Mouse (Mus musculus) hindbrain, embryonic 14.5 days (tissue): ENCODE results near the gene Ube4a. TPM values are rescaled to one million over a fixed set of nuclear protein-coding genes. Genes with fewer than 3 reads are reported as not detected.

ENCODE experiments used
- ATAC-seq: fragments of 200-750 bp; cut with Nextera tagmentation; 2 replicates; pipeline ENCODE4 v1.8.0; 2017; ENCODE audit warnings: moderate number of reproducible peaks, mild to moderate bottlenecking, moderate TSS enrichment, moderate library complexity; ENCODE audit not compliant: low FRiP score
- DNase-seq: peaks from one replicate; pipeline ENCODE4 v3.0.0-alpha.2; 2015; ENCODE audit warnings: low spot score
- H3K27ac ChIP-seq: fragments of 300-500 bp; sonication (generic); 2 replicates; pipeline ENCODE4 v1.5.1; 2014; ENCODE audit warnings: mild to moderate bottlenecking, moderate library complexity
- H3K27me3 ChIP-seq: fragments of 300-500 bp; sonication (generic); 2 replicates; pipeline ENCODE4 v1.6.1; 2014; ENCODE audit warnings: mild to moderate bottlenecking, low read length, mixed read lengths; ENCODE audit not compliant: control insufficient read depth, insufficient read depth
- H3K36me3 ChIP-seq: fragments of 300-500 bp; sonication (generic); replicated peaks from 2 replicates; pipeline ENCODE4 v1.6.1; 2014; ENCODE audit not compliant: control insufficient read depth, insufficient read depth
- H3K4me1 ChIP-seq: fragments of 300-500 bp; sonication (generic); replicated peaks from 2 replicates; pipeline ENCODE4 v1.6.1; 2014; ENCODE audit warnings: antibody characterized with exemption, low read length, mixed read lengths; ENCODE audit not compliant: control insufficient read depth, insufficient read depth
- H3K4me2 ChIP-seq: fragments of 300-500 bp; sonication (generic); replicated peaks from 2 replicates; pipeline ENCODE4 v1.6.1; 2014; ENCODE audit warnings: mild to moderate bottlenecking, moderate library complexity
- H3K4me3 ChIP-seq: fragments of 300-500 bp; sonication (generic); replicated peaks from 2 replicates; pipeline ENCODE4 v1.5.1; 2014; ENCODE audit warnings: mild to moderate bottlenecking, low read length
- H3K9ac ChIP-seq: fragments of 300-500 bp; sonication (generic); 2 replicates; pipeline ENCODE4 v1.6.1; 2014
- H3K9me3 ChIP-seq: fragments of 300-500 bp; sonication (generic); 2 replicates; pipeline ENCODE4 v1.6.1; 2016; ENCODE audit warnings: low read length; ENCODE audit not compliant: control insufficient read depth
- WGBS: fragments of 180-500 bp; shearing (Covaris S2); extraction: QIAGEN DNeasy Blood & Tissue Kit; methylation state at CpG from one replicate; pipeline ENCODE4 v1.1.7; 2014; 5-methylcytosine and 5-hydroxymethylcytosine counted together
- polyA plus RNA-seq: library from polyadenylated mRNA; unstranded; fragments of >200 nt; fragmentation: Nextera tagmentation; extraction: Ambion mirVana; gene quantifications from 2 replicates; pipeline ENCODE4 v1.2.1, GENCODE M21; 2014

Ube4a gene
- polyA plus RNA-seq = 46.0 and 50.2 TPM in 2 replicates

DNA sequence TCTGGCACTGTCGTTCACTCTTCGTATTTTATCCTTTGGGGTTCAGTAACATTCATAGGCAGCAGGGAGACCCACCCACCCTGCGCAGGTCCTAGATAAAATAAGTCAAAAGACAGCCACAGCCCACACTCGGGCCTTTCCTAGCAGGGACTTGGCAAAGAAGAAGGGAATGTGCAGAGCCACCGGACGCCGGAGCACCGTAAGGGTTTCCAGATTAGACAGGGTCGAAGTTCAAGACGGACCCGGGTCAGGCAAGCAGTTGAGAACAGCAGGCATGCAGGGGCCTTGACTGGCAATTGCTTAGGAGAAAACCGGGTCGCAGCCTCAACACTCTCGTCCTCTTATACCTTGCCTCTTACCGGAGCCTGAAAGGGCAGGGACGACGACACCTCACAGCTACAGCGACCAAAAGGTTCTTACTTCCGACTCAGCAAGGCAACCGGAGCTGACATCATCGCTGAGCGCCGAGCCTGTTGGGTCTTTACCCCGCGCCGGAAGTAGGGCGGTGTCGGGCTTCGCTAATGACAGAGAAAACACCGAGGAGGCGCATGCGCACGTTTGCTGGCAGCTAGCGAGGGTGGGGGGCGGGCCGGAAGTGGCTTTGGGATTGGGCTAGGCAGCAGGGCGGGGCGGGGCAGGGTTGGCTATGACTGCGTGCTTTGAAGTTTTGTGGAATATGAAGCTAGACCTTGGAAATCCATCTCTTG lies at the start of gene Ube4a:
Gene Ube4a, minus strand, starts transcription at position 475 of the 707 bp plus-strand sequence.
- Histone ChIP-seq H3K27ac (peak within 1 kb of the TSS; percentile 79), H3K4me1 (peaks cover 14% of the 10 kb centered on the region), H3K4me3 (peak within 1 kb of the TSS; percentile 66), H3K36me3 (peaks cover 29% of the 10 kb centered on the region), H3K4me2 (peak within 1 kb of the TSS; percentile 86), H3K9ac (peak within 1 kb of the TSS; percentile 69), H3K27me3 (0 out of 2 replicates have a peak, but pooled peaks cover 3% of the 10 kb centered on the region), H3K9me3 (no peaks in the 10 kb centered on the region)
- 1% methylated on average over 39 of the region's 39 CpGs for WGBS
- ATAC-seq (peak; percentile 97), DNase-seq (peak; percentile 100)

DNA sequence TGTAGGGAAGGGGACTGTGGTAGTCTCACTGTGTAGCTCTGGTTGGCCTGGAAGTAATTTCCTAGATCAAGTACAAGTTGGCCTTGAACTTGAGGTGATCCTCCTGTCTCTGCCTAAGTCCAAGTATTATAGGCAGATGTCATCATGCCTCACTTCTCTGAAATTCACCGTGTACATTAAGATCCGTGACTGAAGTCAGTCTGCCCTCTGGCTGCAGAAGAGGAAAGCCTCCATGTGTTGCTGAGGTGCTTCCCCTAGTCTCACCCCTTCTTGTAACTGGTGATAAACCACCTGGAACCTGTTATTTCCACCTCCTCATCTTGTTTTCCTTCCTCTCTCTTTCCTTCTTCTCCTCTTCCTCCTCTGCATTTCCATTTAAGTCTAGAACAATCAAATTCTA lies 49.5 kb upstream of the Ube4a start:
- H3K36me3 ChIP-seq = no peaks in the 10 kb centered on the region
- H3K4me2 ChIP-seq = no peak overlapping the region
- ATAC-seq (no peak), DNase-seq (no peak)
- H3K27ac ChIP-seq = no peak overlapping the region
- H3K4me1 ChIP-seq = no peaks in the 10 kb centered on the region
- H3K9ac ChIP-seq = no peak overlapping the region
- WGBS = 45% methylated on average over 2 of the region's 2 CpGs
- no peak overlapping the region for H3K4me3 ChIP-seq
- no peaks in the 10 kb centered on the region for H3K9me3 ChIP-seq
- no peaks in the 10 kb centered on the region for H3K27me3 ChIP-seq

DNA sequence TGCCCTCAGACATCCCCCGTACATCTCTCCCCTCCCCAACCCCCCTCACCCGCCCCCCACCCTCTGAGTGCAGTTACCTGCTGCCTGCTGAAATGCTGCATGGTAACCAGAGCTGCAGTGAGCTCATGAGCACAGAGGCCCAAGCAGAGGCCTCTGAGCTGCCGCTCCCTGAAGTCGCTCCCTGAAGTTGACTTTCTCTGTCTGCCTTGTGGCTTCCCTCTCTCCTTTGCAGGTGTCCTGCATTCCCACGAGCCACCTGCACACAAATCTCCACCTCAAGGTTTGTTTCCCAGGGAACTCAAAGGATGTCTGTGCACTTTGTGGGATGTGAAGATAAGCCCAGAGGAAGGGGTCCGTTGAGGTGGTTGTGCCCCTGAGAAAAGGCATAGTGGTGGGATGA lies 45.9 kb upstream of the Ube4a start:
- H3K9ac ChIP-seq = no peak overlapping the region
- no peak overlapping the region for H3K4me2 ChIP-seq
- 48% methylated on average over 6 of the region's 6 CpGs for WGBS
- ATAC-seq (no peak), DNase-seq (no peak)
- H3K27ac ChIP-seq = no peak overlapping the region
- no peaks in the 10 kb centered on the region for H3K27me3 ChIP-seq
- no peak overlapping the region for H3K4me3 ChIP-seq
- no peaks in the 10 kb centered on the region for H3K9me3 ChIP-seq
- H3K36me3 ChIP-seq = no peaks in the 10 kb centered on the region
- no peaks in the 10 kb centered on the region for H3K4me1 ChIP-seq

DNA sequence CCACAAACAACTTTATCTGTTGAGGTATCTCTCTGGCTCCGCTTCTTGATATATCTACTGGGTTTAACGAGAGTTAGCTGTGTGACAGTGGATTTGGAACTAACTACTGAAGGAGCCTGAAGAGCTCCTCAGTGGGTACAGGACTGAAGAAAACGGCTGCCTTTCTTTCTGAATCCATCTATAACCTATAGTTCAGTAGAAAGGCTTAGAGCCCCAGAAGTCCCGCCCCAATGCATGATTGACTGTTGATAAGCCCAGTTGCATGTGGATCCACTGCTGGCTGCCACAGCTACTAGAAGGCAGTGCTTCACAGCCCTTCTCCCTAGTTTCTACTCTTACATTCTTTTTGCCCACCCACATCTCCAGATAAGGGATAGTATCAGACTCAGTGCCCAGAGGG lies 45.1 kb upstream of the Ube4a start:
- no peaks in the 10 kb centered on the region for H3K27me3 ChIP-seq
- no peaks in the 10 kb centered on the region for H3K36me3 ChIP-seq
- no peaks in the 10 kb centered on the region for H3K9me3 ChIP-seq
- no peak overlapping the region for H3K4me2 ChIP-seq
- WGBS = 82% methylated on average over 4 of the region's 4 CpGs
- DNase-seq = peak; percentile 34
- ATAC-seq = no peak
- no peak overlapping the region for H3K27ac ChIP-seq
- H3K9ac ChIP-seq = no peak overlapping the region
- no peaks in the 10 kb centered on the region for H3K4me1 ChIP-seq
- H3K4me3 ChIP-seq = no peak overlapping the region

DNA sequence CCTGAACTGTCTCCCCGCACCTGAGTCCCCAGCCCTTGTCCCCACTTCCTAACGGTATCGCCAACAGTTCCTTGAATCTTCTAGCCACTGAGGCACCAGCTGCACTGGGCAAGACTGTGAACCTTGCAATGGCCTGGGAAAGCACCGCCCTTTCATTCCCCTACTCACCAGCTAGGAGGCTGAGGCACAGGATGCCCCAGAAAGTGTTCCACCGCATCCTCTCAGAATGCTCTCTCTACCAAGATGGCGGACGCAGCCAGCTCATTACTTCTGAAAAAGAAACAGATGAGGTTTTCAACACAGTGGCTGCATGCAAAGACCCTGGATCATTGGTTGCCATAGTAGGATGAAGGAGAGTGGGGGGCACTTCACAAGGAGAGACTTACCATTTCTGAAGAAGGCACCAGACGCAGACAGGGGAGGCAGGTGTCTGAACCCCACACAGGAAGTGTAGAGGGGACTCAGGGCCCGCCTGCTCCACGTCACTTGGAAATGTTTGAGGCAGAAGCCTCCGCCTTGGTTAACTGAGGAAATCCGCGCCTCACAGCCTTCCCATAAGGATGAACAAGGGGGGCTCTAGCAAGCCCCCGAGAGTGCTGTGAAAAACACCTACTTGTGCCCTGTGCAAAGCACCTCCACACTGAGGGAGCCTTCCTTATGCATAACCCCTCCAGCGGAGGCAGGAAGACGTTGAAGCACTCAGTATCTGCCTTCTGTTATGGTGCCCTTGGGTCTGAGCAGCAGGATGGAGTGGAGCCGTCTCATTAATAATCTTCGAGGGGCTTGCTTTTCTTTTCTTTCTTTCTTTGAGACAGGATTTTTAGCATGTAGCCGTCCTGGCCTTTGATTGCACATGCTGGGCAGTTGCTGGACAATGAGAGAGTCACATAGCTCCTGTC lies 44.0 kb upstream of the Ube4a start, which contains the start of gene Cd3e:
Gene Cd3e, minus strand, starts transcription at position 448 of the 899 bp plus-strand sequence.
- no peaks in the 10 kb centered on the region for H3K36me3 ChIP-seq
- H3K4me1 ChIP-seq = no peaks in the 10 kb centered on the region
- H3K27ac ChIP-seq = no peak within 1 kb of the TSS
- no peak for ATAC-seq
- no peak within 1 kb of the TSS for H3K9ac ChIP-seq
- WGBS = 82% methylated on average over 19 of the region's 19 CpGs
- no peak within 1 kb of the TSS for H3K4me2 ChIP-seq
- H3K4me3 ChIP-seq = no peak within 1 kb of the TSS
- no peak for DNase-seq
- no peaks in the 10 kb centered on the region for H3K27me3 ChIP-seq
- H3K9me3 ChIP-seq = no peaks in the 10 kb centered on the region

DNA sequence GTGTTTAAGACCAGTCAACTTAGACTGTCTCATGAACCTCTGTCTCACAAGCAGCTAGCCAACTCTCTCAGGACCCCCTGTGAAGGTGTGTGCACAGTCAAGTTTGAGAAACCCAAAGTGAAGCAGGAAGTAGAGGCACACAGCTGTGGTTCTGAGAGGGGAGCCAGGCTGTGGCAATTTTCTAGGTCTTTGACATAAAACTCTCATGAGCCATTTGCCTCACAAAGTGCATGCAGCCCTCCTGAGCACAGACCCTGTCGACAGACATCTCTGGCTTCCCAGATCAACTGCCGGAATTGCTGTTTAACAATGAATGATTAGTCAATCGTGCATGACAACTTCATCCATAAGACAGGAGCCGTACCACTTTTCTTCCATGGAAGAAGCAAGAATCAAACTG lies 42.9 kb upstream of the Ube4a start:
- H3K9me3 ChIP-seq = no peaks in the 10 kb centered on the region
- H3K9ac ChIP-seq = no peak overlapping the region
- H3K4me2 ChIP-seq = no peak overlapping the region
- no peak overlapping the region for H3K27ac ChIP-seq
- no peaks in the 10 kb centered on the region for H3K4me1 ChIP-seq
- no peak overlapping the region for H3K4me3 ChIP-seq
- H3K27me3 ChIP-seq = no peaks in the 10 kb centered on the region
- 67% methylated on average over 4 of the region's 4 CpGs for WGBS
- H3K36me3 ChIP-seq = no peaks in the 10 kb centered on the region
- DNase-seq = no peak
- no peak for ATAC-seq

DNA sequence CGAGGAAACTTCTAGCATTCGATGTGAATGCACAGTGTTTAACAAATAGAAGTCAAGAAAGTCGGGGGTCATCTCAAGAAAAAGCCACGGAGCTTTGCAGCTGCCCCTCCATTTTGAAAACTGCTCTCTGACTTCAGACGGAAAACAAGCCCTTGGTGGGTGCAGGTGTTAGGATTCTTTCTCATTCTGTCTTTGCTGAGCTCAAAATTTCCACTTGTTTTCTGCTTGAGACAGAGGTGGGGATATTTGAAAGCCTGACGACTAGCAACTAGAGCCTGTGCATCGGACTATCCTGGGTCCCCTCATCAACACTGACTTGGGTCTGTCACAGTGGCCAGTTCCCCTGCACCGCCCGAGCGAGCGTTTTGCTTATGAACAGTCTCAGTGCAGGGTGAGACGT lies 42.0 kb upstream of the Ube4a start:
- H3K4me2 ChIP-seq = no peak overlapping the region
- WGBS = 77% methylated on average over 12 of the region's 12 CpGs
- ATAC-seq = no peak
- H3K27me3 ChIP-seq = no peaks in the 10 kb centered on the region
- no peaks in the 10 kb centered on the region for H3K36me3 ChIP-seq
- no peaks in the 10 kb centered on the region for H3K9me3 ChIP-seq
- H3K27ac ChIP-seq = no peak overlapping the region
- no peaks in the 10 kb centered on the region for H3K4me1 ChIP-seq
- no peak overlapping the region for H3K9ac ChIP-seq
- H3K4me3 ChIP-seq = no peak overlapping the region
- no peak for DNase-seq

DNA sequence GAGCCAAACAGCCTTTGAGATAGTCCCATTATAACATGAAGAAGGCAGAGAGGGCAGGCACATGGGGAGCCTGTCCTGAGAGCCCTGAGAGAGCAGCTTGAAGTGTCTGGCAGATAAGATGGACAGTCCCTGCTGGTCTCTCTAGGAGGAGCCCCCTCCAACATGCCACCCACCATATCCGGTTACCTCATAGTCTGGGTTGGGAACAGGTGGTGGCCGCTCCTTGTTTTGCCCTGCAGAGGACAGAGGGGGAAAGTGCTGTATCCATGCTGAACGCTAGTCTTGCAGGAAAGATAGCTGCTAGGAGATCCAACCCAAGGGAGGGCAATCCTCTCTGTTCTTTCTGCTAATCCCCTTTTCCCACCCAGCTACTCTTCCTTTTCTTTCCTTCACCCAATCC lies 34.8 kb upstream of the Ube4a start:
- H3K4me2 ChIP-seq = no peak overlapping the region
- ATAC-seq (no peak), DNase-seq (no peak)
- H3K9ac ChIP-seq = no peak overlapping the region
- H3K36me3 ChIP-seq = no peaks in the 10 kb centered on the region
- no peaks in the 10 kb centered on the region for H3K27me3 ChIP-seq
- no peak overlapping the region for H3K4me3 ChIP-seq
- no peak overlapping the region for H3K27ac ChIP-seq
- no peaks in the 10 kb centered on the region for H3K9me3 ChIP-seq
- 78% methylated on average over 3 of the region's 3 CpGs for WGBS
- no peaks in the 10 kb centered on the region for H3K4me1 ChIP-seq

DNA sequence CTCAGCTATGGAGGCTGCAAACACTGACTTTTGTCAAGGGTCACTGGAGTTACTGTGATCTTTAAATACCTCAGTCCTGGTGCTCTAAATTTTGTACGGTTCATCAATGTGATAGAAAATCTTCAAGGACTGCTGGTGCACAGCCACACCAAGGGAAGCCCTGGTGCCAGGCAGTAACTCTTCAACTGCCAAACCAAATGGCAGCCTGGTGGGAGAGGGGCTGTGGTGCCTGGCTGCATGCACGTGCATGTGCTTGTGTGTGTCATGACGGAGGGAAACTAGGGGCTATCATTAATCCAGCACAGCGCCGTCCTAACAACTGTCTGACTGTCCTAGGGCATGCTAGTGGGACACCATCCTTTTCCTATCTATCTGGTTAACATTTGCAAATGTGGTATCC lies 34.4 kb upstream of the Ube4a start:
- 83% methylated on average over 5 of the region's 5 CpGs for WGBS
- Histone ChIP-seq H3K27me3 (no peaks in the 10 kb centered on the region), H3K9me3 (no peaks in the 10 kb centered on the region), H3K27ac (no peak overlapping the region), H3K36me3 (no peaks in the 10 kb centered on the region), H3K4me3 (no peak overlapping the region), H3K4me1 (no peaks in the 10 kb centered on the region), H3K4me2 (no peak overlapping the region), H3K9ac (no peak overlapping the region)
- no peak for ATAC-seq
- DNase-seq = no peak
